Mouse (Mus musculus) cerebellum, postnatal 4 days (tissue): ENCODE measurements around the gene Ampd3.

ENCODE experiments used
- DNase-seq, 2 experiments: peaks; one replicate each; pipeline ENCODE4 v3.0.0; 2022; ENCODE audit warnings: low spot score in 2 of 2, mixed read lengths in 1 of 2

Ampd3 gene

GRCm38 (mm10) chr7:110768001-110768400 lies at the start of gene Ampd3:
Ampd3 (plus strand) TSS chr7:110768206.
- DNase-seq, result no peak

GRCm38 (mm10) chr7:110718505-110718904 lies 49.5 kb upstream of the Ampd3 start:
- no peak for DNase-seq

- DNase-seq, result no peak
Measured at GRCm38 (mm10) chr7:110719857-110720256, 48.1 kb upstream of the Ampd3 start.

GRCm38 (mm10) chr7:110722183-110722582 lies 45.8 kb upstream of the Ampd3 start:
- DNase-seq, result no peak

GRCm38 (mm10) chr7:110727049-110727448 lies 41.0 kb upstream of the Ampd3 start:
- DNase-seq, result peak in 1 of 2 experiments; percentile 55

- DNase-seq, result peak in 1 of 2 experiments; percentile 21
Measured at GRCm38 (mm10) chr7:110728876-110729275, 39.1 kb upstream of the Ampd3 start.

GRCm38 (mm10) chr7:110729295-110729694 lies 38.7 kb upstream of the Ampd3 start:
- no peak for DNase-seq

- DNase-seq, result no peak
Measured at GRCm38 (mm10) chr7:110731091-110731967, 36.7 kb upstream of the Ampd3 start.

- DNase-seq, result no peak
Measured at GRCm38 (mm10) chr7:110732001-110732632, 35.9 kb upstream of the Ampd3 start.

GRCm38 (mm10) chr7:110736914-110737313 lies 31.1 kb upstream of the Ampd3 start:
- DNase-seq, result no peak

- no peak for DNase-seq
Measured at GRCm38 (mm10) chr7:110739764-110740163, 28.2 kb upstream of the Ampd3 start.

- peak in 1 of 2 experiments; percentile 31 for DNase-seq
Measured at GRCm38 (mm10) chr7:110740188-110740587, 27.8 kb upstream of the Ampd3 start.

GRCm38 (mm10) chr7:110742022-110742421 lies 26.0 kb upstream of the Ampd3 start:
- no peak for DNase-seq

GRCm38 (mm10) chr7:110746087-110746562 lies 21.9 kb upstream of the Ampd3 start:
- DNase-seq, result no peak

GRCm38 (mm10) chr7:110746809-110747208 lies 21.2 kb upstream of the Ampd3 start:
- DNase-seq, result no peak

- no peak for DNase-seq
Measured at GRCm38 (mm10) chr7:110750834-110751233, 17.2 kb upstream of the Ampd3 start.

GRCm38 (mm10) chr7:110751634-110752033 lies 16.4 kb upstream of the Ampd3 start:
- no peak for DNase-seq

- DNase-seq, result no peak
Measured at GRCm38 (mm10) chr7:110753310-110753709, 14.7 kb upstream of the Ampd3 start.

GRCm38 (mm10) chr7:110753926-110754330 lies 14.1 kb upstream of the Ampd3 start:
- no peak for DNase-seq

GRCm38 (mm10) chr7:110756440-110756839 lies 11.6 kb upstream of the Ampd3 start:
- DNase-seq, result no peak

GRCm38 (mm10) chr7:110762605-110763180 lies 5.3 kb upstream of the Ampd3 start:
- peak in 1 of 2 experiments; percentile 52 for DNase-seq

GRCm38 (mm10) chr7:110768451-110769064 lies 552 bp downstream of the Ampd3 start:
- peak in 1 of 2 experiments; percentile 37 for DNase-seq
